9 mouse cellular contexts compared by ENCODE assay signal in the genomic region with DNA sequence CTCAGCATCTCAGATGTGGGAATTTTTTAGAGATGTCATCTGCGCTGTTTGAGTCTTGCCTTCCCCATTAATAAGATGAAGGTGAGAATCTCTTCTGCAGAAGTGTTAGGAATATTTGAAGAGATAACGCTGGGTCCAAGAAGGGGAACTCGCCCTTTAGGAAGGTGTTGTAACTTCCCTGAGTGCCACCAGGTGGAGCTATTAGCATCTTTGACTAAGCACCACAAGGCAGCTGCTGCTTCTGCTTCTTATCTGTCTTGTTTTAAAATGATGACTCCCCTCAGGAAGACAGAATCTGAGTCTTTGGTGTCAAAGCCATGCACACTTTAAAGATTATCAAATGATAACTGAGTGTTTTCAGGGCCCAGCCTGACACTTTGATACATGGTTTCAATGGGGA. TPM values are rescaled to one million over a fixed set of nuclear protein-coding genes. Genes with fewer than 3 reads are reported as not detected.
A peak's percentile ranks its signal among the peaks of the same experiment; 100 is the strongest.
DNase-seq lines count a peak whose midpoint lies in the region; ATAC-seq and TF ChIP-seq lines count a peak whose summit lies in the region.
"Had no signal": no experiment of that assay in that cellular context is flagged by ENCODE, and none has a peak within 500 bp of the region (broad histone marks: within the 10 kb centered on the region; RNA-seq: fewer than 3 reads in every experiment).

No protein-coding gene starts in this region.

- WGBS in cerebellum, adult 2 months, result 13% methylated on average over 3 of the region's 3 CpGs
- 6% methylated on average over 3 of the region's 3 CpGs for WGBS in liver, embryonic 13.5 days (ENCODE audit: insufficient replicate concordance)

- no peak overlapping the region for H3K27ac ChIP-seq in ES-E14 (ENCODE audit: insufficient read depth, low read depth, low read length, poor library complexity, severe bottlenecking)
- no peak overlapping the region for H3K27ac ChIP-seq in cerebellum, adult 2 months (ENCODE audit: insufficient read depth, low read length)
- no peak overlapping the region for H3K27ac ChIP-seq in liver, embryonic 13.5 days
- H3K27ac ChIP-seq: neural tube, embryonic 13.5 days had no signal

- in situ Hi-C loops in ES-E14 (cut with MboI; ENCODE audit: low sequenced_read_pairs in 2 of 2, unreplicated experiment in 2 of 2), result no loop called here

- no peaks in the 10 kb centered on the region for H3K4me1 ChIP-seq in ES-E14 (ENCODE audit: control insufficient read depth in 2 of 2, insufficient read depth in 2 of 2, low read length in 2 of 2, poor library complexity in 1 of 2)
- no peaks in the 10 kb centered on the region; the same call in 1 of the 2 replicates for H3K4me1 ChIP-seq in cerebellum, adult 2 months (ENCODE audit: control insufficient read depth, insufficient read depth, low read length)
- H3K4me1 ChIP-seq in liver, embryonic 13.5 days (replicated peaks), result peaks cover 11% of the 10 kb centered on the region
- H3K4me1 ChIP-seq: neural tube, embryonic 13.5 days had no signal

- DNase-seq in B cell, adult 2 months, result peak; percentile 65 to 69
- no peak for DNase-seq in ES-E14 (ENCODE audit: low read depth, low spot score)
- peak; percentile 51 to 60 for DNase-seq in cerebellum, adult 2 months
- DNase-seq in kidney, postnatal 10 days, result peak; percentile 77
- peak; percentile 40 for DNase-seq in liver, embryonic 13.5 days
- peak; percentile 53 to 57 for DNase-seq in thymus, postnatal 36 days

- no peaks in the 10 kb centered on the region for H3K36me3 ChIP-seq in ES-E14 (ENCODE audit: control insufficient read depth, insufficient read depth, low read length, poor library complexity, severe bottlenecking)
- no peaks in the 10 kb centered on the region for H3K36me3 ChIP-seq in liver, embryonic 13.5 days
- H3K36me3 ChIP-seq: neural tube, embryonic 13.5 days had no signal

- no peak overlapping the region for H3K4me2 ChIP-seq in liver, embryonic 13.5 days
- H3K4me2 ChIP-seq: neural tube, embryonic 13.5 days had no signal

- H3K9me3 ChIP-seq in ES-E14 (ENCODE audit: control insufficient read depth, insufficient read depth, low read depth, low read length), result no peaks in the 10 kb centered on the region
- no peaks in the 10 kb centered on the region for H3K9me3 ChIP-seq in liver, embryonic 13.5 days (replicated peaks)
- H3K9me3 ChIP-seq: neural tube, embryonic 13.5 days had no signal

- H3K9ac ChIP-seq in ES-E14 (ENCODE audit: insufficient read depth, low read depth, low read length, poor library complexity, severe bottlenecking), result no peak overlapping the region
- no peak overlapping the region for H3K9ac ChIP-seq in liver, embryonic 13.5 days
- H3K9ac ChIP-seq: neural tube, embryonic 13.5 days had no signal

- no peak overlapping the region for H3K4me3 ChIP-seq in ES-E14 (ENCODE audit: insufficient read depth in 1 of 2, low read depth in 1 of 2, low read length in 2 of 2, poor library complexity in 1 of 2, severe bottlenecking in 1 of 2)
- no peak overlapping the region for H3K4me3 ChIP-seq in cerebellum, adult 2 months (replicated peaks; ENCODE audit: insufficient read depth, low read depth, low read length)
- no peak overlapping the region for H3K4me3 ChIP-seq in liver, embryonic 13.5 days (replicated peaks)
- H3K4me3 ChIP-seq: neural tube, embryonic 13.5 days had no signal

- TF ChIP-seq POLR2A in cerebellum, adult 2 months (IDR thresholded peaks at IDR 0.05; ENCODE audit: borderline replicate concordance, insufficient read depth, low read length), result no peak

- no peaks in the 10 kb centered on the region for H3K27me3 ChIP-seq in cerebellum, adult 2 months (ENCODE audit: control insufficient read depth, insufficient read depth, low read length)
- no peaks in the 10 kb centered on the region for H3K27me3 ChIP-seq in liver, embryonic 13.5 days
- H3K27me3 ChIP-seq: neural tube, embryonic 13.5 days had no signal

- TF ChIP-seq CTCF in cerebellum, adult 2 months (IDR thresholded peaks at IDR 0.05; ENCODE audit: borderline replicate concordance, insufficient read depth, low read depth, low read length), result peak; percentile 81

- peak; percentile 86 for ATAC-seq in frontal cortex, adult (ENCODE audit: low TSS enrichment)
- no peak for ATAC-seq in liver, embryonic 13.5 days (ENCODE audit: low read depth)
- peak; percentile 82 for ATAC-seq in neutrophil, adult 5-6 weeks (ENCODE audit: extremely low read depth, insufficient number of reproducible peaks, low FRiP score, poor library complexity, severe bottlenecking)

TF ChIP-seq in ES-E14, 5 proteins besides CTCF, POLR2A, EP300 and RAD21:
- TF ChIP-seq ZC3H11A (IDR thresholded peaks at IDR 0.05; ENCODE audit: borderline replicate concordance, low read depth, low read length) (peak; percentile 79; the same call in 1 of the 2 replicates), CHD2 (IDR thresholded peaks at IDR 0.05; ENCODE audit: low read depth, low read length) (no peak), MAFK (IDR thresholded peaks at IDR 0.05; ENCODE audit: insufficient read depth, low read depth, low read length) (no peak), HCFC1 (IDR thresholded peaks at IDR 0.05; ENCODE audit: borderline replicate concordance, insufficient read depth, low read length) (no peak), ZNF384 (IDR thresholded peaks at IDR 0.05; ENCODE audit: low read depth, low read length) (no peak)

RNA-seq across cellular contexts. Expression of gene Cnot6, which starts 15.4 kb away (rescaled TPM):
- total RNA-seq in ES-E14 (2012; rRNA removed), result 39.4 and 45.8 TPM in 2 replicates
- 26.3 and 29.1 TPM in 2 replicates for polyA plus RNA-seq in cerebellum, adult 2 months (2012; rRNA removed)
- polyA plus RNA-seq in liver, embryonic 13.5 days (2015; fragmentation: Nextera tagmentation; extraction: Ambion mirVana), result 24.4 and 30.4 TPM in 2 replicates
- total RNA-seq in neutrophil, adult 5-6 weeks (2017), result 62.1 and 65.9 TPM in 2 replicates
